Mouse (Mus musculus) MEL (cell line): Measurements from ENCODE around the gene Anks1.

Experiments
- CHD2 ChIP-seq: IDR thresholded peaks from 2 replicates; pipeline ENCODE4 v1.6.1; 2011; ENCODE audit warnings: low read length, improper control_type of control experiment
- HCFC1 ChIP-seq: IDR thresholded peaks from 2 replicates; pipeline ENCODE4 v1.6.1; 2012; ENCODE audit warnings: low read depth, mild to moderate bottlenecking, inconsistent platforms, low read length, improper control_type of control experiment, moderate library complexity
- NELFE ChIP-seq: IDR thresholded peaks from 2 replicates; pipeline ENCODE4 v1.6.1; 2011; ENCODE audit warnings: low read depth, low read length, improper control_type of control experiment

- TF ChIP-seq NELFE (no peak), CHD2 (no peak), HCFC1 (no peak)
These were observed 137.9 kb downstream of the Anks1 start for GRCm38 (mm10) chr17:28047017-28047416.
